Mouse (Mus musculus) gastrocnemius, postnatal 36 days (tissue): ENCODE data around the gene Gpbp1. TPM values are rescaled to one million over a fixed set of nuclear protein-coding genes. Genes with fewer than 3 reads are reported as not detected.

Source experiments
- DNase-seq, 2 experiments: peaks; one replicate each; pipeline ENCODE4 v3.0.0; 2022
- intact Hi-C: fragments of 180-260 bp; cut with DNase I; formaldehyde crosslinking; loops from one replicate; pipeline ENCODE4 v1.15.1; 2025
- total RNA-seq, 2 experiments: library from RNA; stranded (reverse); gene quantifications; 2 replicates each; pipeline ENCODE4 v1.2.3; 2021

The Gpbp1 gene
- total RNA-seq, 2 experiments from 2014 or later = 39.9 to 45.1 TPM

DNA sequence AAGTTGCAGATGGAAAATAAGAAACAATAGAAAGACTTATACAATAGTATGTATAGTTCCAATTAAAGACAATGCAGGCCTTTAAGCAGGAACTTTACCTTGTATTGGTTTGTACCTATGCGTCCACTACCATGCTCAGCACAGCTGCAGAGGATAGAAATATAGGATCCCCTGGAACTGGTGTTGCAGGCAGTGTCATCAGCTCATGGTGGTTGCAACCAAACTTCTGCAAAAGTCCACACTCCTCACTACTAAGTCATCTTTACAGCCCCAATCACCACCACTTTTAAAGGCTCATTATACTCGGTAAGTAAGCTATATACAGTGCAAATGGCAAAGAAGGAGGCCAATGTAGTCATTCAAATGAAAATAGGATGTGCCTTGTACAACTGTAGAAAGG, 12.2 kb downstream of the Gpbp1 start:
- intact Hi-C loops = no loop called here
- no peak for DNase-seq

DNA sequence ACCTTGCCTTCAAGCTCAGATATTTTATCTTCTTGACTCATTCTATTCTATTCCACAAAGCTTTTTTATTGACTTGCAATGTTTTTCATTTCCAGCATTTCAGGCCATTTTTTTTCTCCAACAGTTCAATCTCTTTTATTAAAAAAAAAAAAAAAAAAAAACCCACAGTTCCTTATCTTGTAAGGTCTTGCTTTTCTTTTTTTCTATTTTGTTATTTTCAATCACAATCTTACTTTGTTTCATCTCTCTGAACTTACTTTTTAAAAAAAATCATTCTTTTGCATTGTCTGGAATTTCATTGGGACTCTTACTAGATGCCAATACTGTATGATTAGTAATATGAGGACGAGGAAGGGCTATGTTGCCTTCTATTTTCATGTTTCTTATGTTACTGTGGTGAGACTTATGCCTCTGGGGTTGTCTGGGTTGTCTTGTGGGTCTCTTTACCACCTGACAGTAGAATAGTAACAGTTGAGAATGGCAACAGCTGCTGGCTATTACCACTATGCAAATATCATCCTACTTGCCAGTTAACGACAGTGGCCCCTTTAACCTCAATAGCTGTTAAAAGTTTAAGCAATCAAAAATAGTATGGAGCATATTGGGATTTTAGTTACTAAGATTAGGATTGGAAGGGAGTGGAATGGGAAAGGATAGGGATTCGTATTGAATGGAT, 19.2 kb downstream of the Gpbp1 start:
- intact Hi-C loops = no loop called here

DNA sequence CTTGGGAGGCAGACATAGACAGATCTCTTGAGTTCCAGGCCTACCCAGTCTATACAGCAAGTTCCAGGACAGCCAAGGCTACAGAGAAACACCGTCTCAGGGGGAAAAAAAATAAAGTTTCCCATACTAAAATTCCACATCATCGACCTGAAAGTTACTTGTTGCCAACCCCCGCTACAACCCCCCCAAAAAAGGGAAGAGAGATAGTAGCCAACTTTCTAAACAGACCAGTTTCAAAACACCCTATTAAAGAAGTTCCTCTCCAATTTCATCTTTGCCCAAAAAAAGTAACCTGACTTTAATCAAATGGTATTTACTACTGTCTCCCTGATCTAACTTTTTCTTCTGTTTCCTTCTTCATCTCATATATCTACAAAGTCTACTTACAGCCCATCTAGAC, 22.6 kb downstream of the Gpbp1 start:
- DNase-seq = no peak
- intact Hi-C loops = loop anchor here (10.0 kb wide), 1 partner anchor 217 kb away; the partner anchor contains the start of gene Mier3

More for the DNA sequence above, 19.2 kb downstream of the Gpbp1 start:
- DNase-seq = no peak

- intact Hi-C loops = loop anchor here (5.0 to 10.0 kb wide), 2 partner anchors 223 to 281 kb away; partner anchors contain the start of gene Mier3
- no peak for DNase-seq
Measured at GRCm38 (mm10) chr13:111461424-111461823, 28.5 kb downstream of the Gpbp1 start.

DNA sequence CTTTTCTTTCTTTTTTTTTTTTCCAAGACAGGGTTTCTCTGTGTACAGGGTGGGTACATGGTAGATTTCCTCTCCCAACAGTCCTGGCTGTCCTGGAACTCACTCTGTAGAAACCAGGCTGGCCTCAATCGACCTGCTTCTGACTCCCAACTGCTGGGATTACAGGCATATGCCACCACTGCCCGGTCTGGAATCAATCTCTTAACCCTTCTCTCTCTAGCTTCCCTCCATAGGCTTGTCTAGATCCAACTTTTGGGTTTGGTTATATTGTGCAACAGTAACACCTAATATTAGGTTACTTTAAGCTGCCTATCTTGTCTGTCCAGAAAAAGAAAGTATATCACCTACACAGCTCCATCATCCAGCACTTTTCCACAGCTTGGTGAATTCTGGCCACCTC, 33.1 kb downstream of the Gpbp1 start:
- DNase-seq = no peak
- intact Hi-C loops = no loop called here

GRCm38 (mm10) chr13:111444325-111444724, 45.6 kb downstream of the Gpbp1 start:
- no peak for DNase-seq
- intact Hi-C loops = no loop called here

DNA sequence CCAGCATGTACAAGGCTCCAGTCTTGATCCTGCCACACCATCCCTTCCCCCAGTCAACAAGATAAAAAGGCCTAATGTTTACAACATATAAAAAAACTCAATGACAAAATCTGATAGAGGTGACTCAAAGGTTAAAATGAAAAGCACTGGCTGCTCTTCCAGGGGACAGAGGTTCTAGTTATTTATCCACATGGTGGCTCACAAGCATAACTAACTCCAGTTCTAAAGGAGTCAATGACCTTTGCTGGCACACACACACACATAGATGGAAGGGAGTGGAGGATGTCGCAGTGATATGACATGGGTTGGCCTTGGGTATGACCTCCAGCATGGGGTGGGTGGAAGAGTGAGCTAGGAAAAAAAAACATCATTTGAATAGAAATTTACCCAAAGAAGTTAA, 58.7 kb downstream of the Gpbp1 start:
- intact Hi-C loops = no loop called here
- no peak for DNase-seq

DNA sequence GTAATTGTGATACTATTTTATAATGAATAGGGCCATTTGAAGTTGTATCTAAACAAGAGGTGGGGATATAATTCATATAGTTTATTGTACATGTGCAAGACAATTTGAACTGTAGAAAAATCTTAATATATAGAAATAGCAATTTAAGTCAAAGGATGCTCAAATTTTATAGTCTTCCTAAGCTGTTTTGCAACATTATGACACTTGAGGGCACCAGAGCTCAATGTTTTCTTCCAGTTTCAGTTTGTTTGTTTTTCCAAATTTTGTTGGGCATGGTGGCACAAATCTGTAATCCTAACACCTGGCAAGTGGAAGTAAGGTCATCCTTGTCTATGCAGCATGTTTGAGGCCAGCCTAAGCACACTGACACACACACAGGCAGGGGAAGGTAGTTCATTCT, 68.6 kb downstream of the Gpbp1 start:
- no peak for DNase-seq

GRCm38 (mm10) chr13:111418087-111418486, 71.8 kb downstream of the Gpbp1 start:
- no peak for DNase-seq
- intact Hi-C loops = loop anchor here (10.0 kb wide), 1 partner anchor 453 kb away; no protein-coding TSS in a partner anchor

More for the DNA sequence above, 68.6 kb downstream of the Gpbp1 start:
- intact Hi-C loops = no loop called here

DNA sequence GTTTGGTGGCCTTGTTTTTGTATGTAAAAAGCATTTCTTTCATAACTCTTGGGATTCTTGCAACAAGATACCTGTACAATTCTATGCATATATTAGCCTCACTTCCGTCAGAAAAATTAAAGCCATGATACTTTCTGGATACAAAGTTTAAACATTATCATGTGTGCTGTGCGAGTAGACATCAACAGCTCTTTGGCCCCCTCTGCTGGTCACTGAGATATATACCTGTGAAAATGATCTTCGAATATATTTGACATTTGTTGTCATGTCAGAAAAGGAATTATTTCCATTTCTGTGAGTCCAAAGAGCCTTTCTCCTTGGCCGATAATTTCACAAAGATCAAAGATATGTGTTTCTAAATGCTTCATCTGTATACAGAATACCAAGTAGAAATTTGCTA, 76.8 kb downstream of the Gpbp1 start:
- peak in 1 of 2 experiments; percentile 17 for DNase-seq
- intact Hi-C loops = loop anchor here (10.0 kb wide), 1 partner anchor 448 kb away; no protein-coding TSS in a partner anchor

GRCm38 (mm10) chr13:111410831-111411230, 79.1 kb downstream of the Gpbp1 start:
- intact Hi-C loops = loop anchor here (2.0 to 10.0 kb wide), 2 partner anchors 446 to 1028 kb away; no protein-coding TSS in a partner anchor
- no peak for DNase-seq

DNA sequence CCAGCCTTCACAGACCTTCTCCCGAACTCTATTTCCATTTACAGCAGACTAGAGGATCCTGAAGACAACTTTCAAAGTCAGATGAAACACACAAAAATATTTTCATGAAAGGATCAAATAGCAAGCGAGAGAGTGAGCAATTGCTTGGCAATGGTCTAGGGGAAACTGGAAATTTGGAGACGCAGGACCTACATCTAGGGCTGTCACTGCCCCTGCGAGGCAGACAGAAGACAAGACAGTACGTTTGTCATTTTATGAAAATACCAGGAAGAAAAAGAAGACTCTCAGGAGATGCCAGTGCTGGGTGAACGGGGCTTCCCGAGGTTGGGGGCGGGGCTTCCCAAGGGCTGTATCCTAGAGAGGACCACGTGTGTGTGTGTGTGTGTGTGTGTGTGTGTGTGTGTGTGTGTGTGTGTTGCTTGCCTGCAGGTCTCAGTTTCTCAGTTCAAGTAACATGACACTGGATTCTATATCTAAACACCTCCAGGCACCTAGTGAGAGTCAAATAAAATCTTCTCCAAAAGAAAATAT, 83.0 kb downstream of the Gpbp1 start:
- intact Hi-C loops = loop anchor here (5.0 kb wide), 1 partner anchor 165 kb away; no protein-coding TSS in a partner anchor
- no peak for DNase-seq

GRCm38 (mm10) chr13:111405956-111406355, 84.0 kb downstream of the Gpbp1 start:
- no peak for DNase-seq
- intact Hi-C loops = loop anchor here (5.0 kb wide), 1 partner anchor 164 kb away; no protein-coding TSS in a partner anchor

DNA sequence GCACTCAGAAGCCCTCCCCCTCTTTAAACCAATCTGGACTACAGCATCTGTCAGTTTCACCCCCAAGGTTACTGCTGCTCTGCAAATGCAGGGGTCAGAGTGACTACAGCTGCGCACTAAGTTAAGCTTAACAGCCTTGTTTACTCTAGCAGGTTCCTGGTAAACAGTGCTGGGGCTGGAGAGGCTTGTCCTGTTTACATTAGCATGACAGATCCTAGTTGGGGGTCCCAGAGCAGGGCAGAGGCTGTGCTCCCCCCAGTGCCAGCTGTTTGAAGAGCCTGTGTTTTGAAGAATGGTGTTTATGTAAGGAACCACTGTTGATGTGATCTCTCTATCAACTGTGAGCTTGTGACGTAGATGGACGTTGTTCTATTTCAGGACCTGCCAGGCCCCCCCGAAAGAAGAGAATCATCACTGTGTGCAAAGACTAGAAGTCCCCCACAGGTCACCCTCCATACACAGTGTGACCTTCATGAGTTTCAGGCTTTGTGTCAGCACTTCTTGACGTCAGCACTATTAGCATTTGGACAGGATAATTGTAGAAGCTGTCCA, 92.2 kb downstream of the Gpbp1 start:
- intact Hi-C loops = no loop called here
- no peak for DNase-seq

- intact Hi-C loops = no loop called here
Measured at GRCm38 (mm10) chr13:111397061-111397460, 92.8 kb downstream of the Gpbp1 start.

DNA sequence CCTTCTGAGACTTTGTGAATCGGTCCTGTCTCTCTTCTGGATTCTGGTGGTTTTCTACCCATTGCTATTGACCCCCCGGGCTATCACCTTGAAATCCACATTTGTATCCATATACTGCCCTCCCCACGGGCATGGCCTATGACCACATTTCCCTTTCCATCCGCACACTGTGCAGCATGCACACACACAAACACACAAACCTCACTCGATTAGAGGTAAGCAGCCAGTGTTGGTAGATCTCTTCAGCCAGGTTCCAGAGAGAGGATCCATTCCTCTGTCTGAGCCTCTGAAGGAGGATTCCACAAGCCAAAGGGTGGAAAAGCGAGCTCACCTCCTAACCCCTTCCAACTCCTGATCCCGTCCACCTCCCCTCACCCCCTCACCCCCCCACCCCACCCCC, 94.4 kb downstream of the Gpbp1 start:
- DNase-seq = no peak
- intact Hi-C loops = no loop called here

More at GRCm38 (mm10) chr13:111397061-111397460, 92.8 kb downstream of the Gpbp1 start:
- no peak for DNase-seq

DNA sequence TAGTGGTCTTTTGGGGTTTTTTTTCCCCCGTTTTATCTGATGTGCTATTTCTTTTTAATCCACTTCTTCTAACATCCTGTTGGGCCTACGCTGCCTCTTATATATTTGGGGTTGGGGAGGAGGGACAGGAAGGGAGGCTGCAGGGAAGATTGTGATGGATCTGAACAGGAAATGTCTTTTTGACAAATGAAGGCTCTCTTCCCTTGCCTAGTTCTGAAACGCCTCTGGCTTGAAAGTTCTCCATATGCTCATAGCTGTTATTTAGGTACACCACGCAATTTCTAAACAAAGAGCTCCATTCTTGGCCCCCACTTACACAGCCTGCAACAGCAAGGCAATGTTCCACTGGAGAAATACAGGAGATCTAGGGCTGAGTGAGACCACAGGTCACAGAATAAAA, 95.0 kb downstream of the Gpbp1 start:
- intact Hi-C loops = no loop called here
- DNase-seq = no peak

DNA sequence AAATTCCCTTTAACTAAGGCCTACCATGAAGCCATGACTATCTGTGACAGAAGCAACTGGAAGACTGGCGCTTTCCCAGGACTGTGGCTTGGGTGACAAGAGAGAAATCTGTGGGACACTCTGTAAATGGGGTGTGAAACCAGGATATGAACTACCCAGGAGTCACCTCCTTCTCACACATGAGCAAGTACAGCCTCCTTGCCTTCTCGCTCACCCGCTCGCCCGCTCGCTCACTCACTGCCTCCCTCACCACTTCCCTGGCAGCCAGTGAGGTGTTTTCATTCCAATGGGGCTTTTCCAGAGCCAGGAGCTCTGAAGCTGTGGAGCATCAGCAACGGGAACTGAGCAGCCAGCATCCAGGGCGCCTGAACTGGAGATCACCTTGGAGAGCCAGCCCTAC, 95.6 kb downstream of the Gpbp1 start:
- intact Hi-C loops = no loop called here
- no peak for DNase-seq

DNA sequence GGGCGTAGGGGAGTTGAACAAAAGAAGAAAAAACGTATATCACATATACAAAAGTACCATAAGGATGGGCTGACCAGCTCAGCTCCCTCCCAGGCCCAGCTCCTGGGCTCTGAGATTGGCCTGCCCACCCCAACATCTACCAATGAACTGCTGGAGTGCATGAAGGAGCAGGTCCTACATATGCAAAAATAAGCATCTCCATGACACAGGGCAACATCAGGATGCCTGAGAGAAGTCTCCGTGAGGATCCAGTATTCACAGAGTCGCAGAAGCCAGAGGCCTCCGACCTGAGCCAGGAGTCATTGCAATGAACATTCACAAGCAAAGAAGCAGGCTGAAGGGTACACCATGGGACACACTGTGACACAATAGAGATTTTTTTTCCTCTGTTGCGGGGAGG, 96.5 kb downstream of the Gpbp1 start:
- DNase-seq = no peak
- intact Hi-C loops = no loop called here

GRCm38 (mm10) chr13:111391426-111391825, 98.5 kb downstream of the Gpbp1 start:
- intact Hi-C loops = no loop called here
- DNase-seq = no peak

GRCm38 (mm10) chr13:111391011-111391410, 98.9 kb downstream of the Gpbp1 start:
- intact Hi-C loops = no loop called here
- no peak for DNase-seq
